Mouse (Mus musculus) CD8-positive naive resting alpha-beta T cell, adult 2 months (primary cell): ENCODE measurements around the gene Lipo1.
"Not testable (repeated sequence)": the region's sequence is repeated elsewhere in the genome, so short reads cannot be mapped to it uniquely, and the experiment has no call there.

ENCODE experiments used
- DNase-seq, 2 experiments: peaks; one replicate each; pipeline ENCODE4 v3.0.0; 2022; ENCODE audit warnings: low read depth in 2 of 2, low spot score in 2 of 2

Lipo1 gene

DNA sequence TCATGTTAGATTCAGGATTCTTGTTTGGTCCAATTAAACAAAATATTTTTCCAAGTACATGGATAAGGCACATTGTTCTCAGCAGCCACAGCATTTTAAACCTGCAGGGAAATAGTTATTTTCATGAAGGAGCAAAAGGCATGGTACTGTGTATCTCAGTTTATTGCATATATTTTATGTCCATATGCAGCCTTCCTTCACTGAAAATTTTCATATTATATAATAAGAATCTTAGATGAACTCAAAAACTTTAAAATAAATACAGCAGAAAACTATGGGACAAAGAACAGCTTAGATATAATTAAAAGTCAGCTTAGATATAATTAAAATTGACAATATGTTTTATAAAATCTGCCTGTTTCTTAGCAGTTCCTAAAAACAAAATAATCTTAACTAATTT is at the start of gene Lipo1:
Gene Lipo1, minus strand, starts transcription at position 101 of the 400 bp plus-strand sequence.
- not testable (repeated sequence) for DNase-seq

DNA sequence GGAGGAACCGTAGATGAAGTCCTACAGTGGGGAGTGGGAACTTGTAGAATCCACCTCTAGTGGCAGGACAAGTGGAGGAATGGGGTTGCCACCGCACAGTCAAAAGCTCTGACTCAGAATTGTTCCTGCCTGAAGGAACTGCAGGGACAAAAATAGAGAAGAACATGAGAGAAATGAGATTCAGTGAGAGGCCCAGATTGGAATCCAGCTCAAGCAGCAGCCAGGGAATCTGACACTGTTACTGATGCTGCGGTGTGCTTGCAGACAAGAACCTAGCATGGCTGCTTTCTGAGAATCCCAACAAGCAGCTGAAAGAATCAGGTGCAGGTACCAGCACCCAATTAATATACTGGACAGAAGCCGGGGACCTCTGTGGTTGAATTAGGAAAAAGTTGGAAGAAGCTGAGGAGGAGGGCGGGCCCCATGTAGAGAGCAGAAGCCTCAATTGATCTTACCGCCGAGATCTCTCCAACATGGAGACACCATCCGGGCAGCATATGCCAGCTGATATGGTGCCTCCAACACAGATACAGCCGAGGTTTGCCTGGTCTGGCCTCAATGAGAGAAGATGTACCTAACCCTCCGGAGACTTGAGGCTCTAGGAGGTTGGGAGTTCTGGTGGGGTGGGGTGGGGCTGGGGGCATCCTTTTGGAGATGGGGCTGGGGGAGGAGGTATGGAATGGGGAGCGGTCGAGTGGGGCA is 532 bp downstream of the Lipo1 start:
- no peak for DNase-seq

DNA sequence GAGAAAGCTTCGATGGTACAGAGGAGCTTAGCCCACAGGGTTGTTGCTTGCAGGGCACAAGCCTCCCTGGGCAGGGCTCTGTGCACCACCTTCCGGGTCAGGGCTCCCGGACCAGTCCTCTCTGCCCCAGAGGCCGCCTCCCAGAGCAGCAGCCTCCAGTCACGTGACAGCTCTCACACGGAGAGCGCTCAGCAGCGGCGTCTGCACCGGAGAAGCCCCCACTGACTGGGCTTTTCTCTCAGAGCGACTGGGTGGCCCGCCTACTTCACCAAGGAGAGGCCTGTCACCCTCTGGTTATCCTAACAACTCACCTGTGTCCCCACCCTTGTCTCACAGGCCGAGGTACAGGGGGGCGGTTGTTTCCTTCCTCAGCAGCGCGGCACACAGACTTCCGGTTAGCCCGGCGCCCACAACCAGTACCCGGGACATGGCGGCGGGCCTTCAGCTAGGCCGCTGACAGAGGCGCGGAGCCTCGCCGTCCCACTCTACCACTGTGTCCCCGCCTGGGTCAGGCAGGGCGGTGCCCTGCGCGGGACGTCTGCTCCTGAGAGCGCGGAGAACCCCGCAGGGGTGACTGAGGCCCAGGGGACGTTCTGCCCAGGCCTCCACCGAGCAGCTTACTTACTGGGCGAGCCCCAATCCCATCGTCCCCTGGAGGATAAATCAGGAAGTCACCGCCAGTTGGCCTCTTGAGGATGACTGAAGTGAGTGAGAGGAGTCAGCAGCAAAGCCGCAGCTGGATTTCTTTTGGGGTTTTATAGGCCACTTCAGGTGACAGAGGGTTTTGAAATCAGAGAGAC is 25.8 kb downstream of the Lipo1 start, which contains the start of gene Lipo3:
Gene Lipo3, minus strand, starts transcription at position 665 of the 800 bp plus-strand sequence.
- peak in 1 of 2 experiments; percentile 0 for DNase-seq

DNA sequence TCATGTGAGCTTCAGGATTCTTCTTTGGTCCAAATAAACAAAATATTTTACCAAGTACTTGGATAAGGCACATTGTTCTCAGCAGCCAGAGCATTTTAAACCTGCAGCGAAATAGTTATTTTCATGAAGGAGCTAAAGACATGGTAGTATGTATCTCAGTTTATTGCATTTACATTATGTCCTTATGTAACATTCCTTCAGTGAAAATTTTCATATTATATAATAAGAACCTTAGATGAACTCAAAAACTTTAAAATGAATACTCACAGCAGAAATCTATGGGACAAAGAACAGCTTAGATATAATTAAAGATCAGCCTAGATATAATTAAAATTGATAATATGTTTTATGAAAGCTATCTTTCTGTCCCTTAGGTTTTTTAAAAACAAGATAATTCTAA is 36.0 kb downstream of the Lipo1 start, which contains the start of gene Lipo2:
Gene Lipo2, minus strand, starts transcription at position 101 of the 400 bp plus-strand sequence.
- DNase-seq, result not testable (repeated sequence)
